Mouse (Mus musculus): Measurements from ENCODE around the gene Gm9936.
"Not testable (repeated sequence)": the region's sequence is repeated elsewhere in the genome, so short reads cannot be mapped to it uniquely, and the experiment has no call there.

Gene Gm9936

DNA sequence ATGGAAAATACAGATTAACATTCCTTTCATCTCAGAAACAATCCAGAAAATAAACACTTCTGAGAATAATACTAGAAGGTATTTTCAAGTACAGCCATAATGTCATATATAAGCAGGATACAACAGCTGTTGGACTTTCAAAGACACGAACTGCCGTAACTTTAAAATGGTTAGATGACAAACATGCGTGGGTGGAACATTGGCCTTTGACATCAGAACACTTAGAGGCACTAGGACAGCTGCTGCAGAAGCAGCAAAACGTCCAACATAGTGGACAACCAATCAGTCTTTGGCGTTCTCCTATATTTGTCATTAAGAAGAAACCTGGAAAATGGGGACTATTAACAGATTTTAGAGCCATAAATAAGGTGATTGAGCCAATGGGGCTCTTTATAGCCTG, 18.0 kb downstream of the Gm9936 start:
- DNase-seq (ENCODE audit: low spot score in 2 of 2): not testable (repeated sequence)

DNA sequence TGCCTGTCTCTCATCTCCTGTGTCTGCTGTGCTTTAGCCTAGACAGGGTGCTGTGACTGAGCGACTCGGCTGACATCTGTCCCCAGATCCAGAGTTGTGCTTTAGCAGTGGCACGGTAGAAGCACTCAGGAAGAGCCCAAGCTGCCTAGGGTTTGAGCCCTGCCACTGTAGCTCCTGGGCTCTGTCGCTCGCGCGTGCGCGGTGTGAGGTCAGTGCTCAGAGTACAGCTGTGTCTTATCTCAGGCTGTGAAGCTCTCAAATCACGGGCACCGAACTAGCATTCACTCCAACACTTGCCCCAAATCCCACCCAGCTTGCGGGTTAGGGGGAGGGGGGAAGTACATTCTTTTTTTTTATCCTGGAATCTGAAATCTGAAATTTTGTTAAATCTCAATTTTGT, 21.6 kb downstream of the Gm9936 start:
- no peak for DNase-seq (ENCODE audit: low spot score in 2 of 2)

DNA sequence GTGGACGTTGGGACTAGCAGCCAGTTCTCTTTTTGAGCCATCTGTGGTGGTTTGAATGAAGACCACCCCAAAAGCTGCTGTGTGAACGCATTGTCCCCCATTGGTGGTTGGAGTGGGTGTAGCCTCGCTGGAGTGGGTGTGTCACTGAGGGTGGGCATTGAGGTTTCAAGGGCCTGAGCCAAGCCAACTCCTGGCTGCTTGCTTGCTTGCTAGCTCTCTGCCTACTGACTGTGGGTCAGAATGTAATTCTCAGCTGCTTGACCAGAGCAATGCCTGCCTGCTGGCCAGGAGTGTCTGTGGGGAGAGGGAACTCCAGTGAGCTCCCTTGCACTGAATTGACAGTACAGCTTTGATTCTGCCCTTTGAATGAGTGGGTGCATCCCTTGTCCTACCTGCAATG, 28.7 kb downstream of the Gm9936 start:
- DNase-seq (ENCODE audit: low spot score in 2 of 2): no peak

DNA sequence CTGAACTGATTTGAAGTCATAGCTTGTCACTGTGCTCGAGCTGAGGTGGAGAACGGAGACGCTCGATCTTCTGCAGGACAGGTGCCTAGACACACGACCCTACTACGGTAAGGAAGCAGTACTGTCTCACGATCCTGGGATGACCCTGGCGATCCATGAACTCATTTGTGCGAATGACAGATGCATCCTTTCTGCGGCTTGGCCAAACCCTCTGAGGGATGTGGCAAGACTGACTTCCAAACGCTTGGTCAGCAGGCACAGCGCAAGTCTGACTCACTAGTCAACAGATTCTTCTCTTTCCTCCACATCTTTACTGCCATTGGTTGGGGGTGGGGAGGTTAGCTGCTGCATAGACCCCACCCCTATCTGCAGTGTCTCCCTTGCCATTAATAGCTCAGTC, 31.1 kb downstream of the Gm9936 start:
- no peak for DNase-seq (ENCODE audit: low spot score in 2 of 2)

DNA sequence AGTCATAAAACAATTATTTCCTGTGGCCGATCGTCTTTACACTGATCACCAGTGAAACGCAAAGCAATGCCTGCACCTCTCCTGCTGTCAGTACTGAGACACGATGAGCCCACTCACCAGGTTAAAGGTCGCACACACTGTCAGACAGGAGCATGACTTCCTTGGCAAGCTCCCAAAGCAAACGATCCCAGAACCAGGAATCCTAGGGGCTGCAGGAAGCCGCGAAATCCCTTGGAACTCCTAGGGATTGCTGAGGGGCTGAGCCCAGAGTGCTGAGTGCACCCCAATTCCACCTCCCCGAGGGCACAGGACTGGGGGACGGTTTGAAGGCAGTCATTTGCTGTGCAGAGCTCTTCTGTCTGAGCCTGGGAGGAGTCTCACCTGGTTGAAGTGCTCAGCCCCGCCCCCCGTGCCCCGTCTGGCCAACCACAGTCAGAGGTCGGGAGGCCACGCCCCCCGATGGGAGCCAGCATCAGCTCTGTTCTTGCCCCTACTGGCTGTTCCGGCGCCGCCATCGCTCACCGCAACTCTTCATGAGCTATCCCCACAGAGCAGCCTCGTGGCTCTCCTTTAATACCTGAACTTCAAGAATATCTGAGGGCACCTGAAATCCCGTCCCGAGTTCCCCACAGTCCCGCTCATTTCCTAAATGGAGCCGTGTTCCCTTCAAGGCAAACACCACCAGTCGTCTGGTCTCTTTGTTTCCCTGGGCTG, 32.3 kb downstream of the Gm9936 start:
- peak; percentile 74 to 76 for DNase-seq (ENCODE audit: low spot score in 2 of 2)

DNA sequence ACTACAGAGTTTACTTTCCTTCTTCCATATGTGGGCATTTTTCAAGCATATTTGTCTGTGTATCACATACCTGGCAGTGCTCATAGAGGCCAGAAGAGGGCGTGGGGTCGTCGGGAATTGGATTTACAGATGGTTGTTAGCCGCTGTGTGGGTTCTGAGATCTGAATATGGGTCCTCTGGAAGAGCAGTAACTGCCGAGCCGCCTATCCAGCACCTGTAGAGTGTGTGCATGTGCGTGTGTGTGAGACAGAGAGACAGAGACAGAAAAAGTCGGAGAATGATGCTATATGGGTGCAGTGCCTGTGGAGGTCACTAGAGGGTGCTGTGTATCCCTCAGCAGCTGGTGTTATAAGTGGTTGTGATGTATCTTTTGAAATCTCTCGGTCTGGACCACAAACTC, 34.3 kb downstream of the Gm9936 start:
- DNase-seq (ENCODE audit: low spot score in 2 of 2): peak in 1 of 2 experiments; percentile 58

DNA sequence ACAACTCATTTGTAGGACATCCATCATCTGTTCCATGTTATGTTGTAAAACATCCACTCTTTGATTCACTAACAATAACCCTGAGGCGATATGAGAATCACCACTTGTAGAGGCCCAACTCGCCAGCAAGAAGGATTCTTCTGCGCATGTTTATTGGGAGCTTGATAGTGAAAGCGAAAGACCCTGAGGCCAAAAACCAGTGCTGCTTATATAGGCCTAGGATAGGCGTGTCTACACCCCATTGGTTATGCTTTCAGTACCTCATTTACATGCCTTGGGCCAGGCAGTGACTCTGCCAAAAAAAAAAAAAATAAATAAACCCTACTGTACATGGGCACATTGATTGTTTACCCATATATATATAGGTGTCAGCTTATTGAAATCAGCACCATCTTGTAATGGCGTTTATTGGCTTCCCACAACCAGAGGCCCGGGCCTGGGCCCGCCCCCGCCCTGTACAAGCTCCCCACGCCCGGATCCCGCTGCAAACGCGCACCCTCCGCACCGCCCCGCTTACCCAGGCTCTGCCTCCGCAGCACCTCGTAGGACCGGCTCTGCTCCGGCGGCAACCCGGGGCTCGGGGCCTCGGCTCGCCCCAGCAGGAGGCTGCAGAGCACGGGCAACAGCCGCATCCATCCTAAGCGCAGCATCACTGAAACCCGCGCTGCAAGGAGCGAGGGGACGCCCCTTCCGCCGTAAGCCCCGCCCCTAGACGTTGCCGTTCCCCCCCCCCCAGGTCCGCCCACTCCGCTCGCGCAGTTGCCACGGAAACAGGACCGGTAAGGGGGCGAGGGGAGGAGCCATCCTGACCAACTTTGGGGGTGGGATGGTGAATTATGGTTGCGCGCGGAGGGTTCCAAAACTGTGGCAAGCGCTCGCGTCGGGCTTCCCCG, 35.4 kb downstream of the Gm9936 start, which contains the start of gene 1500011B03Rik:
Gene 1500011B03Rik (minus strand): TSS at position 673 of the 893 bp plus-strand sequence.
- DNase-seq (ENCODE audit: low spot score in 2 of 2): peak; percentile 91 to 92

DNA sequence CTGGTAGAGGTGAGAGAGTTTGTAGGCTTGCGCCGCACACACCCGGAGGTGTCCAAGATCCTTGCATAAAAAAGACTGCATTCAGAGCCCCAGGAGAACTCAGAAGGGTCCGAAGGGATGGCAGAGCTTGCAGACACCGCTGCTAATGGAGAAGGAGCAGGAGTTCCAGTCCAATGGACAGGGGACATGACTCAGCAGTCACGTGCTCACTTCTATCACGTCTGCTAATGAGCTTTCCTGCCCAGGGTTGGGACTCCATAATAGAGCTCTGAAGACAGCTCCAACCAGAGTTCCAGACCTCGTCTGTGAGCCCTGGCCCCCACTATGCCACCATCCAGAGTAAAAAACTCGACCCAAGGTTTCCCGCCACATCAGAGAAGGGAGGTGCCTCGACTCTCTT, 40.4 kb downstream of the Gm9936 start:
- DNase-seq (ENCODE audit: low spot score in 2 of 2): no peak

DNA sequence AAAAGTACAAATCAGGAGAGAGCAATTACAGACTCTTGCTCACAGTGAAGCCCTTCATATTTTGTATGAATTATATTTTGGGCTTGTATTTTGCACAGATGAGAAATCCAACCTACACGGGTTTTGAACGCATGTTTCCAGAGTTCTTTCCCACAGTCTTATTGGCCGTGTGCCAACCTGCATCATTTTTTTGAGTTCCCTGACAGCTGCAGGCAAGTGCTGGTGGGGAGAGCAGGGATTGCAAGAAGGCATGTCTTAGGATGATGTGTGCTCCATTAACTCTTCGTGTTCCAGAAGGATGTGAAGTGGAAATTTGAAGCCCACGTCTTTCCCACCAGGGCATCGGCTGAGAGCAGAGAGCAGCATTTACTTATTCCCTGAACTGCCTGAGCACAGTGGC, 41.9 kb downstream of the Gm9936 start:
- no peak for DNase-seq (ENCODE audit: low spot score in 2 of 2)

DNA sequence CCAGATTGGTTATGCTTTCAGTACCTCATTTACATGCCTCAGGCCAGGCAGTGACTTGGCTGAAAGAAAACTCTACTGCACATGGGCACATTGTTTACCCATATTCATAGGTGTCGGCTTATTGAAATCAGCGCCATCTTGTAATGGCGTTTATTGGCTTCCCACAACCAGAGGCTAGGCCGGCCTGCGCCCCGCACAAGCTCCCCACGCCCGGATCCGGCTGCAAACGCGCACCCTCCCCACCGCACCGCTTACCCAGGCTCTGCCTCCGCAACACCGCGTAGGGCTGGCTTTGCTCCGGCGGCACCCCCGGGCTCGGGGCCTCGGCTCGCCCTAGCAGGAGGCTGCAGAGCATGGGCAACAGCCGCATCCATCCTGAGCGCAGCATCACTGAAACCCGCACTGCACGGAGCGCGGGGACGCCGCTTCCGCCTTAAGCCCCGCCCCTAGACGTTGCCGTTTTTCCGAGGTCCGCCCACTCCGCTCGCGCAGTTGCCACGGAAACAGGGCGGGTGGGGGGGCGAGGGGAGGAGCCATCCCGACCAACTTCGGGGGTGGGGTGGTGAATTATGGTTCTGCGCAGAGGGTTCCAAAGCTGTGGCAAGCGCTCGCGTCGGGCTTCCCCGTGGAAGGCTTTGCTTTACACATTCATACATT, 44.8 kb downstream of the Gm9936 start:
- DNase-seq (ENCODE audit: low spot score in 2 of 2): peak; percentile 95

DNA sequence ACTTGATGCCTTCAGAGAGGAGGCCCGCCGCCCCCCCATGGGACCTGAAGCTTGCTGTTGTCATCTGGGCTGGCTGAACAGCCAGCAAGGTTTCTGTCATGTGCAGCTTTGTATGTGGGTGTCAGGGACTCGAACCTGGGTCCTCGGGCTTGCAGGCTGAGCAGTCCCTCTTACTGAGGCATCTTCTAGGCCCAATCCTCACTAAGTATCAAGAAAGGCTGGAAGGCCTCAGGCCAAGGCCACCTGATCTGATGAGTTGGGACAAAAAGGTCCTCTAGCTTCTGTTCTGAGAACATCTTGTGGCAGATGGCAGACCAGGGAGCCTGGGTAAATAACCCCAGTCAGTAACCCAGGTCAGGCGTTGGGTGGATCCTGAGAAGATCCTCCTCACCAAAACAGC, 48.7 kb downstream of the Gm9936 start:
- no peak for DNase-seq (ENCODE audit: low spot score in 2 of 2)

DNA sequence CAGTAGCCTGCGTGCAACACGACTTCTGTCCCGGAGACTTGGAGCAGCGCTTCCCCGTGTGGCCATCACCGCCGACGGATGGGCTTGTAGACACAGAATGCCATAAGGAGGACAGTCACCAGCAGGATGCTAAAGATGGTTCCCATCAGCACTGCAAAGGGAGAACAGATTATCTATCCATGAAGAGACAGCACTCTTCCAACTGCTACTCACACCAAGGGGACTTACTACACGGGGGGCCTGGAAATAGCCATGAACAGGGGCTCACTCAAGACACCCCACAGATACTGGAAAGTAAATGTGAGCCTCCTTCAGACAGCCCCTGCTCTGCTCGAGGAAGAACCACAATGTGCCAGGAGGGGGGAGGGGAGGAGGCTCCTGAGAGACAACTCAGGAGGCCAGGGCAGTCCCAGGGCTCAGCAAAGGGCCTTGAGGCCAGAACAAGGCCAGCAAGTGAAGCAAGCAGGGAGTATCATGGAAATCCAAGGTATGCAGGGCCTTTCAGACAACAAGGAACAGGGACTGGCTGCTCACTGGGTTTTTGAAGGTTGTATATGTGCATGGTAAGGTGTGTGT, 49.2 kb downstream of the Gm9936 start:
- DNase-seq (ENCODE audit: low spot score in 2 of 2): no peak

DNA sequence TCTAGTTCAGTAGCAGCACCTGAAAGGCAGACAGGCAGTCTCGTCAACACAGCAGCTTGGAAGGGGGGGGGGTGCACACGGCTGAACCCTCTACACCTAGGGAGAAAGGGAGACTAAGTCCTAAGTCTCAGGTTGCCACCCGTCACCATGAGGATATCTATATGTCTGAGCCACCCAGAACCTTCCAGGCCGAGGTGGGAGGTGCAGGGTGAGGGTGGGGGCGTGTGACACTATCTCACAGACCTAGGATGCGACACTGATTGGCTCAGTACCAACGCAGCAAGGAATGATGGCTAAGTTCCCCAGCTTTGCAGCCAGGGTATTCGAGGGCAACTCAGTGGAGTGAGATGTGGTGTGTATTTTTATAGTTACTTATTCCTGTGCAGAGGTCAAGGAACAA, 50.1 kb downstream of the Gm9936 start:
- no peak for DNase-seq (ENCODE audit: low spot score in 2 of 2)

DNA sequence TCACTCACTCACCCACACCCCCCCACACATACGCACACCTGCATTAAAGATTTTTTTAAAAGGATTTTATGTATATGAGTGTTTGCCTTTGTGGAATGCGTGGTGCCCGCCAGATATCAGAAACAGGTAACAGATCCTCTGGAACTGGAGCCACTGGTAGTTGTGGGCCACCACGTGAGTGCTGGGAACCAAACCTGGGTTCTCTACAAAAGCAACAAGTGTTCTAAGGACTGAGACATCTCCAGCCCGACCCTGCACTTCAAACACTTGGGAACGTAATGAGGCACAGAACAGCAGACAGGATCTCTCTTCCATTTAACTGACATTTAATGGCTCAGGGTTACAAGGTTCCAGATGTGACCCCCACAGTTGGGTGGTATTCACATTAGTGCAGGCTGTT, 50.6 kb downstream of the Gm9936 start:
- DNase-seq (ENCODE audit: low spot score in 2 of 2): no peak

DNA sequence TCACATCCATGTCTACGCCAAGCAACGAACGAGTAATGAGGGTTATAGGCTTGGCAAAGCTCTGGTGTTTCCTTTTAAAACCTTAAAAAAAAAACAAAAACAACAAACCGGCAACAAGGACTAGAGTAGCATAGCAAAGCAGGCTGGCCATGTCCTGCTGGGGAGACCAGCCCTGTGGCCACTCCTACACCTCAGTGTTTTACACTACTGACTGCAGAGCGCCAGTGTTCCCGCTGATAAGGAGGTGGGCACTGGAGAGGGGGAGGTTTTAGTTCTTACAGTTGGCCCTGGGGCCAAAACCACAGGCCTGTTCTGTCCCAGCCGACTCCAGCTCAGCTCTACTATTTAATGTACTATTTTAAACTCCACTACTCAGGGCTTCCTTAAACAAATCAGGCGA, 51.0 kb downstream of the Gm9936 start:
- DNase-seq (ENCODE audit: low spot score in 2 of 2): no peak

DNA sequence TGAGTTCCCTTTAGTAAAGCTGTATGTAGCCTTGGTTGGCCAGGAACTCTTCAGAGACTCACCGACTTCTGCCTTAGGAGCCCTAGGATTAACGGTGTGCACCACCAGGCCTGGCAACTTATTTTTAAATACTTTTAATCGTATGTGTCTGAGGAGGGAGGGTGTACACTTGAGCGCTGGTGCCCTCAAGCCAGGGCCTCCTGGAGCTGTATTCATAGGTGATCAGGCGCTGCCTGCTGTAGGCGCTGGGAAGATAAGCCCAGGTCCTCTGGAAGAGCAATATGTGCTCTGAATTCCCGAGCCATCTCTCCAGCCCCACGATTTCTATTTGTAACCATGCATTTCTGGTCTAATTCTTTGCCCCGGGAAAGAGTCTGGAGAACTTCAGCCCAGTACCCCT, 51.4 kb downstream of the Gm9936 start:
- DNase-seq (ENCODE audit: low spot score in 2 of 2): no peak

DNA sequence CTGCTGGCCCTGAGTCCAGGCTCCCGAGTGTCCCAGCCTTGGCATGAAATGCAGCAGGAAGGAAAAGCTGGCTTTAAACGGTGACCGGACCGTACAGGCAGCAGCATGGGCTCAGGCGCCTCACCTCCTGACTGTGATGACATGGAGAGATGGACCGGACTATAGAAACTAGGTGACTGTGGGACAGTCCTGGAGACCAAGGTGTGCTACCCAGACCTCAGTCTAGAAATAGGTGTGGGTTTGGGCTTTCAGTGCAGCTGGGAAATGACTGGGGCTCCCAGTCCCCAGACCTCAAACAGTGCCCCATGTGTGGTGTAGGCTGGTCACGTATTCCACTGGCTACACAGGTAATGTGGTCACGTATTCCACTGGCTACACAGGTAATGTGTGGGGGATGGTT, 51.8 kb downstream of the Gm9936 start:
- DNase-seq (ENCODE audit: low spot score in 2 of 2): no peak

Measured in right cerebral cortex, postnatal 10 days (tissue).